Mouse (Mus musculus): ENCODE results near the gene Nckipsd.

Gene Nckipsd

GRCm38 (mm10) chr9:108808163-108808665, at the start of gene Nckipsd:
Gene Nckipsd, plus strand, starts transcription at chr9:108808368.
- peak; percentile 81 to 87 for DNase-seq (ENCODE audit: low read depth in 1 of 2, low spot score in 2 of 2)

GRCm38 (mm10) chr9:108759121-108759520, 49.0 kb upstream of the Nckipsd start:
- no peak for DNase-seq (ENCODE audit: low read depth in 1 of 2, low spot score in 2 of 2)

DNA sequence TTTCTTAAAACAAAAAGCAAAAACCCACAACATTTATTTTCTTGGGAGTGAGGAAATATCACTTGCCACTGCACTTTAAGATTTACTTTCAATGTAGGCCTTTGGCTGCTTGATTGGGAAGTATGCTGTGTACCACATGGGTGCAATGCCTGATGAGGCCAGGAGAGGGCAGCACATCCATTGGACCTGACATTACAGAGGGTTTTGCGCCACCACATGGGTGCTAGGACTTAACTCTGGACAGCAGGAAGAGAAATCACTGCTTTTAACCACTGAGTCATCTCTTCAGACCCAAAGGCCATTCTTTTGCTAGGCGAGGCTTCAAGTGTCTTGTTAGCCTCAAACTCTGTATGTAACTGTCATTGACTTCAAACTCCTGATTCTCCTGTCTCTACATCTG, 48.4 kb upstream of the Nckipsd start:
- DNase-seq (ENCODE audit: low read depth in 1 of 2, low spot score in 2 of 2) = peak in 1 of 2 experiments; percentile 22

- no peak for DNase-seq (ENCODE audit: low read depth in 1 of 2, low spot score in 2 of 2)
These were observed 46.6 kb upstream of the Nckipsd start for GRCm38 (mm10) chr9:108761561-108761960.

GRCm38 (mm10) chr9:108764971-108765370, 43.2 kb upstream of the Nckipsd start:
- no peak for DNase-seq (ENCODE audit: low read depth in 1 of 2, low spot score in 2 of 2)

GRCm38 (mm10) chr9:108776614-108777013, 31.6 kb upstream of the Nckipsd start:
- DNase-seq (ENCODE audit: low read depth in 1 of 2, low spot score in 2 of 2) = no peak

- DNase-seq (ENCODE audit: low read depth in 1 of 2, low spot score in 2 of 2) = no peak
These were observed 30.9 kb upstream of the Nckipsd start for GRCm38 (mm10) chr9:108777276-108777675.

DNA sequence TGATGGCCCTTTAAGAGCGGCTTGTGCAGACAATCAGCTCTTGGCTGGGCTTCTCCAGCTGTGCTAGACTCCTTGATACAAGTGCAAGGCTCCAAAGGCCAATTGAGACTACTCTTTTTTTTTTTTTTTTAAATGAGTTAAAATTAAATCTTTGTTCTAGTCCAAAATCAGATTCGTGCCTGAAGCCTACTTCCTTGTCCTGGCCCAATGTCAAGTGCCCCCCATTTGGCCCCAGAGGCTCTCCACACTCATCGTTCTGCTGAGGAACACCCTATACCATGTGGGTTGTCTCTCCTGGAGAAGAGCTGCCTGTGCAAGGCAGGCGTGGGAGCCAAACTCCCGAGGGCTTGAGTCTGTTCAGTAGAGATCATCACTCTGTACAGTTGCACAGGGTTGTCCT, 27.2 kb upstream of the Nckipsd start:
- no peak for DNase-seq (ENCODE audit: low read depth in 1 of 2, low spot score in 2 of 2)

- DNase-seq (ENCODE audit: low read depth in 1 of 2, low spot score in 2 of 2) = no peak
These were observed 26.3 kb upstream of the Nckipsd start for GRCm38 (mm10) chr9:108781891-108782290.

DNA sequence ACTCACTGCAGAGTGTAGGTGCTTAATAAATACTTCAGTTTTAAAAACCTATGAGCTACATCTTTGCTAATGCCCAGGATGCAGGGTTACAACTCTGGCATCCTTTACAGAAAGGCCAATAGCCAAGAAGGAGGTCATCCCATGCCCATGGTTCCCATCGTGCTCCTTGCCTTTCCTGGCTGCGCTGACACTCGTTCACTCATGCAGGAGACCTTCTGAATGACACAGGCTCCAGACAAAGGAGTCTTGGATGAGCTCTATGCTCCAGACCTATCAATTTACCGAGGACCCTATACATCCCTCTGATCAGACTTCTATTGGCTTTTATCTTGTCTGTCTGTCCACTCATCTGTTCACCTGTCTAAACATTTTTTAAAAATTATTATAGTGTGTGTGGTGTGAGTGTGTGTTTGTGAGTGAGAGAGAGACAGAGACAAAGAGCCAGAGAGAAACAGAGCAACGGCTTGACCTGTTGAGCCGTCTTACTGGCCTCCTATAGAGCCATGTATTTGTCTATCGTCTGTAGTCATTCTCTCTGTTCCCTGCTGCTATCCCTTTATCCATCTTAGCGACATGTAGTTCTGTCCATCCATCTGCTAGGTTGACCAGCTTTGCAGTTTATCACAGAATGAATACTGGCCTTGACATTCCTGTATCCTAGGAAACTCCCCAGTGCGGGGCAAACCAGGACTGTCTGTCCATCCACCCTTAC, 25.2 kb upstream of the Nckipsd start:
- no peak for DNase-seq (ENCODE audit: low read depth in 1 of 2, low spot score in 2 of 2)

- DNase-seq (ENCODE audit: low read depth in 1 of 2, low spot score in 2 of 2) = peak; percentile 80 to 83
These were observed 24.4 kb upstream of the Nckipsd start, which contains the start of gene Ip6k2 for GRCm38 (mm10) chr9:108783548-108784463. Gene Ip6k2, plus strand, starts transcription at chr9:108783796.

- DNase-seq (ENCODE audit: low read depth in 1 of 2, low spot score in 2 of 2) = no peak
These were observed 22.8 kb upstream of the Nckipsd start for GRCm38 (mm10) chr9:108785416-108785815.

DNA sequence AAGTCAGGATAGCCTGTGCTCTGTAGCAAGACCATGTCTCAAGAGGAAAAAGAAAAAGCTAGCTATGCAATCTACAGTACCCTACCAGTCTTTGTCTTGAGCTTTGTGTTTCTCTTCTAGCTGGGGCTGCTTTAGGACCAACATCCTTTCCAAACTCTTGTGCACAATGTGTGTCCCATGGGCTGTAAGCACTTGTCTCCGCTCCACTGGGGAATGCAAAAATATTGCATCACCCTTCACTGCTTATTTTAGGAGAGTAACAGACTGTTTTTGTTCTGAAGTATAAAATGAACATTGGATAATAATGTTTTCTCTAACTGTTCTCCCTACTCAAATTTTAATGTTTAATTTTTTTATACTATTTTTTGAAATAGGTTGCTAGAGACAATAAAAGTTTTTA, 21.7 kb upstream of the Nckipsd start:
- no peak for DNase-seq (ENCODE audit: low read depth in 1 of 2, low spot score in 2 of 2)

DNA sequence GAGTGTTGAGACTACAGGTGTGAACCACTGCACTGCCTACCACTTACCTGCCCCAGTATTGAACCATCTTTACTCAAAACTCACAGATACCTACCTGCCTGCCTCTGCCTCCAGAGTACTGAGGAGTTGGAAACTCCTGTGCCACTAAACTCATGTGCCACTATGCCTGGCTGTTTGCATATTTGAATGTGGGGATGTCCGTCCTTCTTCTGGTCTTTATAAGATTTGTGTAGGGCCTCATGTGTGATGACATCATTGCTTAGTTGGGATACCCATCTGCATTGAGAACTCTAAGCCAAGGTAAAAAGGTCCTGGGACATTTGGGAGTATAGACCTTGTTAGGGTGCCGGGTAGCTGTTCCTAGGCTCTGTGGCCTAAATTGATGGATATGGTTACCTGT, 21.1 kb upstream of the Nckipsd start:
- DNase-seq (ENCODE audit: low read depth in 1 of 2, low spot score in 2 of 2) = no peak

DNA sequence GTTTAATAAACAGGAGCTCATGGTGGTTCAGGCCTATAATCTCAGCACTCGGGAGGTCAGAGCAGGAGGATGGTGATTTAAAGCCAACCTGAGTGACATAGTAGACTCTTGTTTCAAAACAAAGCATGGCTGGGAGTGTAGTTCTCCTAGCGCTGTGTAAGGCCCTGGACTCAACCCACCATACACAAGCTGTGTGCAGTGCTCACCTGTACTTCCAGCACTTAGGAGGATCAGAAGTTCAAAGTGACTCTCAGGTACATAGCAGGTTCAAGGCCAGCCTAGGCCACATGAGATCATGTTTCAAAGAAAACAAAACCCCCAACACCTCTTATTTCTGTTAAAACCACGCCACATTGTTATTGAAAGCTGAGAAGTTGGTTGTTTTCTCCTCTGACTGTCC, 19.5 kb upstream of the Nckipsd start:
- DNase-seq (ENCODE audit: low read depth in 1 of 2, low spot score in 2 of 2) = no peak

GRCm38 (mm10) chr9:108792307-108792706, 15.9 kb upstream of the Nckipsd start:
- DNase-seq (ENCODE audit: low read depth in 1 of 2, low spot score in 2 of 2) = no peak

GRCm38 (mm10) chr9:108792730-108793129, 15.4 kb upstream of the Nckipsd start:
- no peak for DNase-seq (ENCODE audit: low read depth in 1 of 2, low spot score in 2 of 2)

DNA sequence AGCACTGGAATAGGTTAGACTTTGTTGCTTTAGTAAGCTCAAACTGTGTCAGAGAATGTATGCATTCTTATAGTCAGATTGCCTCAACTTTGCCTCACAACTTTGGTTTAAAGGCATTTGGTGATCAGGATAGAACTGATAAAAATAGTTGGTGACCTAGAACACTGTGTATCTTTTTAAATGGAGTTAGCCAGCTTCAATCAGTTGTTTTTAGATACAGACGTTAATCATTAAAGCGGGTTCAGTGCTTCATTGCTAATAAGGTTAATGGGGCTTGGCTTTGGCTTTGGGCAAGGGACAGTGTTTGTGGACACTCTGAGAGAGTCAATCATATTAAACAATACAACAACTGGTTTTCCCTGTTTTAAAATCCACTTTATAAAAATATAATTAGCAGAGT, 12.9 kb upstream of the Nckipsd start:
- no peak for DNase-seq (ENCODE audit: low read depth in 1 of 2, low spot score in 2 of 2)

DNA sequence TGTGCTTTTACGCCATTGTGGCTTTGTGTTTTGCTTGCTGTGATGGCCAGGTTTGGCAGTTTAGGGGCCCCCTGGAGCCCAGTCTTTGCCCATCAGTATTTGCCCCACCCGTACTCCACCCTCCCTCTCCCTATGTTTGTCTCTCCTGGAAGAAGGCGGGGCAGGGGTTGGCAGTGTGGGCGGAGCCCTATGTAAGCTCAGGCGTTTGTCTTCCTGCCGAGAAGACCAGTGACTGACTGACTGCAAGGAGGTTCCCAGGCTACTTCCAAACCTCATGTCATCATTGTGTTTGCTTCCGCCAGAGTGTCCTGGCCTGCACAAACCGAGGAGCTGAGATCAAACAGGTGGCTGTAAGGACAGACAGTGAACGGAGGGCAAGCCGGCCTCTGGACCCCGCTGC, 12.4 kb upstream of the Nckipsd start:
- no peak for DNase-seq (ENCODE audit: low read depth in 1 of 2, low spot score in 2 of 2)

DNA sequence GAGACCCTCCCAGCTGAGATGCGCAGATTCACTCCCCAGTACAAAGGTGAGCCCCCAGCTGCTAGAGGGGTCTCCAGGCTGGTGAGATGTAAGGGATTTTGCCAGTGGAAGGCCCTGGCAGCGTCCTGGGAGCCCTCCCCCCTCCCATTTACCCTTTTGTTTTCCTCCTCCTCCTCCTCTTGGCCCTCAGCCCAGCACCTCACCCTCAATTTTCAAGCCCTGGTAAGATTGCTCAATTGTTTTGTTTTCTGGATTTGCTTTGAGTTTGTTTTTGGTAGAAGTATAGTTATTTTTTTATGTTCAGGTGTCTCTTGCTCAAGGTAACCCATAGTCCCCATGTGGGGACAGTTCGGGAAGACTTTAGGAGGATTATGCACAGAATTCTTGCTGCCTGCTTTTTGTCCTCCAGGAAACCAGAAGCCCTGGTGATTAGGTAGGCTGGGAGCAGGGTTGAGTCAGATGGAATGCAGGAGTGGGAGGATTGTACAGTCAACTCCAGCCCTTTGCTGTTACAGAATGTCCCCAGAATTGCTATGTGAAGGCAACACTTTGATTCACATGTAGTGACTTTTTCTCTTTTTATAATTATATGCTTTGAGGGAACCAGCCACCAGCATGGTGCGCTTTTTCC, 11.7 kb upstream of the Nckipsd start:
- DNase-seq (ENCODE audit: low read depth in 1 of 2, low spot score in 2 of 2) = no peak

DNA sequence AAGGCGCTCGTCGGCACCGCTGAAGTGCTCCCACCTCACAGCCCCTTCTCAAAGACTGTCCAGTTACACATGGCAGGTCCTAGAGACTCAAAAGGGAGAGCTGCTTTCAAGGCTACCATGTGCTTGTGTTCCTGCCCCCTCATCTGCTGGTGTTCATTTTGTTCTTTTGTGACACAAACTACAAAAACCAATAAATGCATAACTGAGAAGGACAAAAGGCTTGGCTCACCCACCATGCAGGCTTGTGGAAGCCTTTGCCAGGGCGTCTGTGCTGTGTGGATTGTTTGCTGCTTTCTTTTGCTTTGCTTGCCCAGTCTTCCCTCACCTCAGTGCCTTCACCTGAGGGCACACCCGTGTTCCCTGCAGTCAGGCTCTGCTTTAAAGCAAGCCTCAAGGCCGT, 10.7 kb upstream of the Nckipsd start:
- DNase-seq (ENCODE audit: low read depth in 1 of 2, low spot score in 2 of 2) = no peak
